Mouse (Mus musculus): Measurements from ENCODE around the gene Ptprj.

DNA sequence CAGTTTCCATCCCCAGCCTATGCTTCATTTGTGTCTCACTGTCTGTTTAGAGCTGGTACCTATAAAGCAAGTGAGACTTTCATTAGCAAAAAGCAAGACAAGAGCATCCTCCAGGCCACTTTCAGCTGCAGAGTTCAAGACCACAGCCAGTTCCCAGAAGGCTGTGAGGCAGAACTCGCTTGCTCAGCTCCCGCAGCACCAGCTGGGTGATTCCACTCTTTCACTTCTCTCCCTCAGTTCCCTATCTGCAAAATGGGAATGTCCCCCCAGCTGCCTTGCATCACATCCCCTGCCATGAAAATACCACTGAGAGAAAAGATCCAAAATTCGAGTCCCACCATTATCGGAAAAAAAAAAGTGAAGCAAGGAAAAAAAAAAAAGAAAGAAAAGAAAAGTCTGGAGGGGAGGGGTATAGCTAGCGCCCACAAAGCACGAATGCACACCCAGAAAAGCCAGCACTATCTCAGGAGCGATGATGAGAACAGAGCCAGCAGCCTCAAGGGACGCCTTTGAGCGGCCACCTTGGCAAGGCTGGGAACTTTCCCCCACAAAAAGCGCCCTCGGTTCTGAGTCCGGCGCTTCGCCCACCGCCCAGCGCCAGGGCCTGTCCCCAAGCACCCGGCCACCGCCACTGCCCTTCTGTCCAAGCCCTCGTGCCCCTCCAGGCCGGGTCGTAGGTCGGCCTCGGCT lies 1.3 kb downstream of the Ptprj start:
- TF ChIP-seq NRF1 (IDR thresholded peaks at IDR 0.05; ENCODE audit: low read depth, low read length) (no peak), RCOR1 (conservative IDR thresholded peaks at IDR 0.05; ENCODE audit: low read depth, low read length) (no peak), MAFK (IDR thresholded peaks at IDR 0.05; ENCODE audit: insufficient replicate concordance, low read length) (peak; percentile 87), POLR2AphosphoS2 (IDR thresholded peaks at IDR 0.05; ENCODE audit: low read depth, low read length) (no peak), BHLHE40 (IDR thresholded peaks at IDR 0.05; ENCODE audit: low read depth, low read length) (peak; percentile 9; the same call in 1 of the 2 replicates), POLR2A (IDR thresholded peaks at IDR 0.05; ENCODE audit: low read depth, low read length) (no peak), CTCF (conservative IDR thresholded peaks at IDR 0.05 in 1 of 2, IDR thresholded peaks at IDR 0.05 in 1 of 2; ENCODE audit: low read depth in 2 of 2, low read length in 2 of 2) (no peak), E2F4 (IDR thresholded peaks at IDR 0.05; ENCODE audit: insufficient replicate concordance, low read depth, low read length) (no peak), UBTF (IDR thresholded peaks at IDR 0.05; ENCODE audit: low read depth, low read length) (peak; percentile 77; the same call in 1 of the 2 replicates), ZMIZ1 (IDR thresholded peaks at IDR 0.05; ENCODE audit: low read depth, low read length) (0 out of 2 replicates have a peak, but pooled peaks have one; percentile 31), PAX5 (IDR thresholded peaks at IDR 0.05; ENCODE audit: low read length) (no peak), JUND (conservative IDR thresholded peaks at IDR 0.05; ENCODE audit: low read depth, low read length) (no peak), TCF12 (IDR thresholded peaks at IDR 0.05; ENCODE audit: low read depth, low read length) (peak; percentile 49)

Measured in CH12.LX (cell line).